In the genomic region with DNA sequence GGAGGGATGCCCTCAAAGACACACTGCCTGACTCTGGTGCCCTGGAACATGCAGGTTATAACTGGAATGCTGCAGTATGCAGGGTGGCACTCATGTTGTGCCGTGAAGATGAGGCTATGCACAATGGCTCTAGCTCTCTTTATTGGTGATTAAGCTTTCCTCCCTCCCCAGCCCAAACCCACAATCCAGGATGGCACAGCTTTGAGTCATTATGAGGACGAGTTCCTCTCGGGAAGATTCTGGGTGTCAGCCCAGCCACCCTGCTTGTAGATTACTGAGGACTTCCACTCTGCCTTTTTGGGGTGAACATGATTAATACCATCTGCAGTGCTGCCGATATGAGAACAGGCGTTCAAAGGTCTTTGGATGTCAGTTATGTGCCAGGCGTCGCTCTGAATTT, we compare ENCODE assay signal across 25 mouse cellular contexts.
DNase-seq lines count a peak whose midpoint lies in the region; TF ChIP-seq lines count a peak whose summit lies in the region.
"Had no signal": no experiment of that assay in that cellular context is flagged by ENCODE, and none has a peak within 500 bp of the region (broad histone marks: within the 10 kb centered on the region; RNA-seq: fewer than 3 reads in every experiment).

No protein-coding gene starts in this region.

- no peak for DNase-seq in layer of hippocampus, adult 2 months (ENCODE audit: low spot score in 2 of 2)
- DNase-seq in layer of hippocampus, postnatal 36 days: no peak
- DNase-seq in Muller cell, postnatal 12 days (ENCODE audit: inconsistent ontology term): peak; percentile 1
- DNase-seq in brain, adult 2 months (ENCODE audit: low read depth, low spot score): peak; percentile 61
- DNase-seq in kidney, adult 18-20 months: no peak
- no peak for DNase-seq in urinary bladder, postnatal 10 days (ENCODE audit: low spot score)
- DNase-seq: adrenal gland, adult 2 months; adrenal gland, postnatal 14 days; cerebellum, adult 11-12 months; cerebellum, adult 8-10 months; cerebellum, postnatal 10 days; cerebellum, postnatal 36 days; embryo, embryonic 11 days; gastrocnemius, postnatal 25 days; heart, adult 18-20 months; heart, postnatal 14 days; heart, postnatal 4 days had no signal

- H3K27ac ChIP-seq in layer of hippocampus, adult 2 months: peak overlapping the region; percentile 70
- H3K27ac ChIP-seq: embryonic facial prominence, embryonic 10.5 days; embryonic facial prominence, embryonic 13.5 days; forebrain, embryonic 13.5 days; heart, embryonic 10.5 days; heart, embryonic 13.5 days; hindbrain, embryonic 14.5 days; hindbrain, postnatal 0 days had no signal

- no peak overlapping the region for H3K4me3 ChIP-seq in layer of hippocampus, adult 2 months
- H3K4me3 ChIP-seq: embryonic facial prominence, embryonic 10.5 days; embryonic facial prominence, embryonic 13.5 days; erythroblast, embryonic 14.5 days; forebrain, embryonic 13.5 days; heart, embryonic 10.5 days; heart, embryonic 13.5 days had no signal

- TF ChIP-seq CTCF in layer of hippocampus, adult 2 months (conservative IDR thresholded peaks at IDR 0.05): no peak

Comparison
In these comparisons a context has a peak if more than half of its experiments do, and no peak if none do; other contexts are left out.
1. DNase-seq: peak in Muller cell, postnatal 12 days (single experiment) and brain, adult 2 months (single experiment); none in layer of hippocampus, adult 2 months (0 of 2), layer of hippocampus, postnatal 36 days (0 of 2), kidney, adult 18-20 months (single experiment) and urinary bladder, postnatal 10 days (single experiment).